Mouse (Mus musculus): ENCODE data around the gene Nynrin.

DNA sequence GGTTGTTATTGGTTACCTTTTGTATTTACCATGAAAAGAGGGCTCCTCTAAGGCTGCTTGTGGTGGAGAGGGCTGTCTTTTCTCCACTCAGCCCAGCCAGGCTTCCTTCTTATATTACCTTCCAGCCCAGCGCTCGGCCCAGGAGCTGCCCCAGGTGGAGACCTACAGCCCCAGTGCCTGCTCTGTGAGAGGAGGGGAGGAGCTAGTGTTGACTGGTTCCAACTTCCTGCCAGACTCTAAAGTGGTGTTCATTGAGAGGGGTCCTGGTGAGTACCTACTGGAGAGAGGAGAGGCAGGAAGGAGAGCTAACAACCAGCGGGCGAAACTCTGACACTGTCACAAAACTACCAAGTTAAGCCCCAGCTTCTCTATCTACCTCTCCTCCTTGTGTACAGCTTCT, 23.5 kb upstream of the Nynrin start:
- no peak for TF ChIP-seq GATA1 (IDR thresholded peaks at IDR 0.05; ENCODE audit: borderline replicate concordance, low read length)
- no peak for TF ChIP-seq FLI1 (IDR thresholded peaks at IDR 0.05; ENCODE audit: low read length)

Data from megakaryocyte, embryonic 14.5 days (primary cell).